Mouse (Mus musculus) cerebellum, adult 18-20 months (tissue): ENCODE results near the gene Kiss1r.

Source experiments
- DNase-seq, 2 experiments: peaks; one replicate each; pipeline ENCODE4 v3.0.0; 2021

Kiss1r gene

DNA sequence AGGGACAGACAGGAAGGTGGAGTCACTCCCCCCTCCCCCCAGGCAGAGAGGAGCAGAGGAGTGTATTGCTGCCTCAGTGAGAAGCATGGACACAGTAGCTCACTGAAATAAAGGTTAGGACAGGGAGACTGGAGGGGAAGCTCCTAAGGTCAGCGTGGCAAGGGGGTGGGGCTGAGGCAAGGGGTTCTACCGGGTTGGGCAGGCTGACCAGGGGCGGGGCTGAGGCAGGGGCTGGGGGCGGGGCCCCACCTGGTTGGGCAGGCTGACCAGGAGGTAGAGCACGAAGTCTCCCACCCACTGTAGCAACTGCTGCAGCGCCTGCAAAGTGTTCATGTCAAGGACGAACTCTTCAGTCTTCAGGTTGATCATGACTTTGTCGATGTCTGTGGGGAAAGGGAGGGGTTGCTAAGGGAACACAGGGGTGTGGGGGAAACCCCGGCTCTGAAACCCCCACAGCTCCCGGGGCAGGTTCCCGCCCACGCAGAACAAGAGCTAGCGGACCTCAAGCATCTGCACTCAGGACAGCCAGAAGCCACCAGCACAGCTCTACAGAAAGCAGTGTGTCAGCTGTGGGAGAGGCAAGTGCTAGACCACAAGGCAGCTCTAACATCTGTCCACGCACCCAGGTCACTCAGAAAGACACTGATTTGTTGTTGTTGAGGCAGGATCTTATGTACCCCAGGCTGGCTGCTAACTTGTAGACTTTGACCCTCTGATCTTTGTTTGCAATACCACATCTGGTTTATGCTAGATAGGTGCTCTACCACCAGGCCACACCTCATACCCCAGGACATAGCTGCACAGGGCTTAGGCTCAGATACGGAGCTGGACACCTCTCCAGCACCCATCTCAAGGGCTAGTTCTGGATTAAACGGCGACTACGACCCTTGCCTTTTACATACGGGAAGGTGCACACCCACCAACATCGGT lies 19.2 kb upstream of the Kiss1r start:
- no peak for DNase-seq

DNA sequence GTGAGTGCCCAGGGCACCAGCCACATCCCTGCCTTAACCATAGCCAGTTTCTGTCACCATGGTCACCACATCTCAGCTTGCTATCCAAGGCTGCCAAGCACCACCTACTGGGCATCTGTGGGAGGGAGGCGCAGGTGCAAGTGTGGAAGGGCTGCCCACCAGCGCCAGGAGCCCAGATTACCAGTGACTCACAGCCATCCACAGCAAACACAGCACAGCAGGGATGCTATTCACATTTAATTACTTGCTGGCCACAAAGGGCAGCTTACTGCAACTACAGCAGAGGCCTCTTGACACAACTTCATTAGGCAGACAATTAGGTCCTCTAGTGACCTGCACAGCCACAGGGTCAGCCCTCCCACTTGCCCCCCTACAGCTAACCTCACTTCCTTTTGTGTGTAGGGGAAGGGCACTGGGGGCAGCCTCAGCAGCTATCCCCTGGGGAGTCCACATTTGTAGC lies 15.8 kb upstream of the Kiss1r start:
- no peak for DNase-seq

DNA sequence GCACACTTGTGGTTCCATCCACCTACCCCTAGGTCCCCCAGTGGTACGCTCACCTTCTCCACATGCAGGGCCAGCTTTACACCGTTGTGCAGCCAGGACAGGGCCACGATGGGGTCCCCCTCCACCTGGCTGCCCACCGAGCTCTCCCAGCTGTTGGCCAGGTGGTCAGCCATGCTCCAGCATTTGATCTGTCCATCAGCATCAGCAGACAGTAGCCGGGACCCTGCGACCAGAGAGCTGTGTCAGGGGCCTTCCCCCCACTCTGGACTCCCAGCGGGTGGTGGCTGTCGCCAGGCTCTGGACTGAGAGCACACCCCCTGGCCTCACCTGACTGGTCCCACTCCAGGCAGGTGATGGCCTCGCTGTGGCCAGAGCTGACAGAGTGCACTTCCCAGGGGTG lies 10.1 kb upstream of the Kiss1r start:
- DNase-seq: no peak

DNA sequence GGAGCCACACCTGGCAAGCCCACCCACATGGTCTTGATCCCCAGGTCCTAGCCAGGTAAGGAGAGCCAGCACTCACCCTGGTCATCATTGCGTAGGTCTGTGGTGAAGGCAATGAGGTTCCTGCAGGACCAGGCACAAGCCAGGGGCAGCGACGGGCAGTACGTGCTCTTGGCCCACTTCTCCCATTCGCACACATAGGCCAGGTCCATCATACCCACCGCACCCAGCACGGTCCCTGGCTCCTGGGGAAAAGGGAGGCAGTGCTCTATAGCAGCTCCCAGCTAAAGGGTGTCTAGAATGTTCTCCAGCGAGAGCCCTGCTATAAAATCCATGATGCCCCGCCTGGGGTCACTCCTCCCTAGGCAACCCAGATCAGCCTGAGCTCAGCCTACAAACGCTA lies 9.4 kb upstream of the Kiss1r start:
- DNase-seq: no peak

DNA sequence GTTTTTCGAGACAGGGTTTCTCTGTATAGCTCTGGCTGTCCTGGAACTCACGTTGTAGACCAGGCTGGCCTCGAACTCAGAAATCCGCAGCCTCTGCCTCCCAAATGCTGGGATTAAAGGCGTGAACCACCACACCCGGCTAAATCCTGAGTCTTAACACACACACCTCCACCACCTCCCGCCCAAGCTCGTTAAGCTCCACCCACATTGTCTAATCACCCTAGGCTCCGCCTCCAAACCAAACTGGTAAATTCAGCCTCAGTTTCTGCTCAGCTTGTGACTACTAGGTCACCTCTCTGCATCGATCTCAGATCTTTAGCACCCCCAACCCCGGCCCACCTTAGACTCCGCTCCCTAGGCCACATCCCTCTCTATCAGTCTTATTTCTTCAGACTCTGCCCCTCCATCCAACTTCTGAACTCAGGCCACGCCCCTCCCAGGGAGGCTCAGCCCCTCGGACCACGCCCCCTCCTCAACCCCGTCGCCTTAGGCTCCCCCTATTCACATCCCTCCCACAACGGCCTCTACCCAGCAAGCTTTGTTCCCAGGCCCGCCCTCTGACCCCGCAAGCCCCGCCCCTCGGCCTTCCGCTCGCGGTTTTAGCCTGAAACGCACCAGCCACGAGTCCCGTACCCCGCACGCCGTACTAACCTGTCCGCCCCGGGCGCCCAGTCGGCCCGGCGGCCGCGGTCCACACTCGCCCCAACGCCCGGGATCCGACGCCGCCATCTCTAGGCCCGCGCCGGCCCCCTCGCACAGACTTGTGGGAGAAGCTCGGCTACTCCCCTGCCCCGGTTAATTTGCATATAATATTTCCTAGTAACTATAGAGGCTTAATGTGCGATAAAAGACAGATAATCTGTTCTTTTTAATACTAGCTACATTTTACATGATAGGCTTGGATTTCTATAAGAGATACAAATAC lies 8.3 kb upstream of the Kiss1r start, which contains the start of gene Med16:
Med16 (minus strand) TSS at position 757 of the 925 bp plus-strand sequence.
- peak; percentile 96 for DNase-seq

DNA sequence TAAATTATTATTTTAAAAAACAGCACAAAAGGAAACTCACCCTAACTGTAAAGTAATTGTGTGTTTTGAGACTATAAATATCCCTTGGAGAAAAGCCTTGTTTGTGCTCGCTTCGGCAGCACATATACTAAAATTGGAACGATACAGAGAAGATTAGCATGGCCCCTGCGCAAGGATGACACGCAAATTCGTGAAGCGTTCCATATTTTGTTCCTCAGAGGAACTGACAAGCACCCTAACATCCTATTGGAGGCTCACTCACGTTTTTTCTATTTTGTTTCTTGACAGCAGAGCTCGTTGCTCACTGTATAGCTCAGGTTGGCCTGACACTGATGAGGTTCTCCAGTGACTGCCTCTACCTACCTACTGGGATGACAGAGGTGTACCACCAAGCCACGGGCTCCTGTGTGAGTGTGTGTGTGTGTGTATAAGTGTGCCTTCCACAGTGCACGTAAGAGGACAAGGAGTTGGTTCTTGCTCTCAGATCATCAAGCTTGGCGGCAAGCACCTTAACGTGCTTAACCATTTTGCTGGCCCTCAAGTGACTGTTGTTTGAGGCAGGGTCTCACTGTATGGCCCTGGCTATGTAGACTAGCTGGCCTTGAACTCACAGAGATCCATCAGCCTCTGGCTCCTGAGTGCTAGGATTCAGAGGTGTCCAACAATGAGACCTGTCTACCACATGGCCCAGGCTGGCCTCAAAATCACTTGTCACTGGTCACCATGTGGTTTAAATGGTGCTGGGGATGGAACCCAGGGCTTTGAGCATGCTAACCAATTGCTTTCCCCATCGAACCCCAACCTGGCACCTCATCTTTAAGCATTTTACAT lies 7.5 kb upstream of the Kiss1r start:
- DNase-seq: peak; percentile 48 to 58

DNA sequence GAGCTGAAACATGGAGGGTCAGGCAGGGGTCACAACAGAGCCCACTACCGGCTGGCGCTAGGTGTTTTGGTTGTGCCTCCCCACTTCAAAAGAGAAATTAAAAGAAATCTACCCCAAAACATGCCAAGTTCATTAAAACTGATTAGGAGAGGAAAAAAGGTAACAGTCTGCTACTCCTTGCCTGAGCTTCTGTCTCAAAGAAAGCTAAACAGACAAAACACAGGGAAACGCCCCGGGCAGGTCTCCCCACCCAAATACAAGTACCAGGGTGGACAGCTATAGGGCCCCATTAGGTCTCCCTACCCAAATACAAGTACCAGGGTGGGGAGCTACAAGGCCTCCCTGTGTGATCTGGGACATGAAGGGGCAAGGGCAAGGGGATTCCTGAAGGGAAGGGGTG lies 6.2 kb upstream of the Kiss1r start, which contains the start of gene Gm26602:
Gm26602 (plus strand) TSS at position 301 of the 400 bp plus-strand sequence.
- DNase-seq: no peak

DNA sequence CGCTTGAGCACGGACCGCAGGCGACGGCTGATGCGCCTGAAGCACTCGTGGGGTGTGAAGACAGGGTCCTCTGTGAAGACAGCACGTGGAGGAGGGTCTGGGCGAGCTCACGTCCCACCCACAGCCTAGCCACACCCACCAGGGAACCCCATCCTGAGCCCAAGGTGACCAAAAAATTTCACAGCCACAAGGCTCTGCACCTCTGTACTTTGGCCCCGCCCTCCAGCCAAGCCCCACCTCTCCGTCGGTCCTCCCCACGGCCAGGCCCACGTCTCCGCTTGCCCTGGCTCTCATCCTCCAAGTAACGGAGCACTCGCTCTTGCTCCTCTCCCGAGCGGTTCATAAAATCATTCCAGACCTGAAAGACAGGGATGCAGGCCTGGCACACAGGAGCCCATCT lies 4.4 kb upstream of the Kiss1r start:
- no peak for DNase-seq

DNA sequence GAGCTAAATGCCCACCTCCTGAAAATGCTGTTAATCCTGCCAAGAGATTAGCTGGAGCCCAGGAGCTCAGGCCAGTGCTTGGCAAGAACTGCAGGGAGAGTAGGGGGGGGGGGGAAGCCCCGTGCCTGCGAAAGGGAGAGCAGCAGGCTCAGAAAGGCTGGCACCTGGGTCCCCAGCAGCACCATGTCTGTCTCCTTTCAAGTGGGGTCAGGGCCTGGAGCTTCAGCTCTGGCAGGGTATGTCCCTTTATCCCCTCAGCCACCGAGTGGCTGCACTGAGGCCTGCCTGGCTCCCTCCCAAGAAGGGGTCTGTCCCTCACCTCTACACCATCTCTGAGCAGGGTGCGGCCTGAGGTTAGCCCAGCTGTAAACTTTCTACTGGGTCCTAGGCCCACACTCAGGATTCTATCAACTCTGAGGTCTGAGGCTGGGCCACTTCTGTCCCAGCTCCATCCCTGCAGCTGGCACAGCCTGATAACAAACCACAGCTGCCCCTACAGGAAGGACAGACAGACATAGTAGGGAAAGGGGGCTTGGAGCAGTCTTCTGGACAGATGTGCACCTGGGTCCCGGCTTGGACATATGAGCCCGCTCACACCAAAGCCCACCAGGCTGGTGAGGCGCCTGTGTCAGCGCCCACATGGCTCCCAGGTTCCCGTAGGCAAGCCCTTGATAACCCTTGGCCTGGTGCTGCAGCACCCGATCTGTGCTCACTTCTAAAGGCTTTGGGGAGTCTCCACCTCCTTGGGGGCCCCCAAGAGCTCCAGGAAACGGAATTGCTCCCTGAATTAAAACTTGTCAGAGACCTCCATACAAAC lies 2.4 kb upstream of the Kiss1r start:
- DNase-seq: no peak

DNA sequence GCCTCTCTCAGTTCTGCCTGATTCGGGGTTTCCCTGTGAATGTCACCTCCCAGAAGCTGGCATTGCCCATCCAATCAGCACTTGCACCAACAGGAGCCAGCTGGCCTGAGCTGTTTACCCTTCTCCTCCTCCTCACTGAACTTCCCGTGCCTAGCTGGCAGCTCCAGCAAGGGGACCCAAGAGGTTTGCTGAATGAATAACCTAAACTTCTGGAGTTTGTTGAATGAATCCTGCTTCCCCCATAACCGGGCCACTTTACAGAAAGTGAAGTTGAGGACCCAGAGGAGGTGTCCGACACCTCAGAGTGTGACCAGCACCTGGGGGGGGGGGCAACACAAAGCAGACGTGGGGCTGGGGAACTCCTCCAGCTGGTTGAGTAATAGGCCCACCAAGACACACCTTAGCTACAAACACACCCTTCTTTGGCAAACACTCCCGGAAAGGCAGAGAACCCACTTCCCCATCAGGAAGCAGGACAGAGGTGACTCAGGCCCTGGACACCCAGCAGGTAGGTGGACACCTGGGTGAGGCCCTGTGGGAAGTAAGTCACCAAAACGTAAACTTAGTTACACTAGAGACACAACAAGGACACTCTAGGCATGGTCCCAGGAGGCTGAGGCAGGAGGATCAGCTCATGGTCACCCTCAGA lies 1.7 kb upstream of the Kiss1r start:
- DNase-seq: no peak

DNA sequence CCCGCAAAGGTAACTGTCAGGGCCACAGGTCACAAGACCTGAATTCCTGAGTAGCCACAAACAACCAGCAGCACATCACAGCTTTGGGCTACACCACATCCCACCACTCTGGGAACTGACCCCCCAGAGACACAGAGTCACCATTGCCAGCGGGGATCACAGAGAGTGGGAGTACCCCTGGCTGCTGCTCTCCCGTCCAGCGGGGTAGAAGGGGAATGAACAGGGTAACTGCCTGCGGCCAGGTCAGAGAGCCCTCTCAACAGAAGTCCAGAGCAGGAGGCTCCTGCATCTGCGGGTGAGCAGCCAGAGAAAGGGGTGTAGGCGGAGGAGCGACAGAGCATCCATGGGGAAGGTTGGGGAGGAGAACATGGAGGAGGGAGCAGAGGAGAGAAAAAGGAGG lies 690 bp upstream of the Kiss1r start:
- peak in 1 of 2 experiments; percentile 40 for DNase-seq

DNA sequence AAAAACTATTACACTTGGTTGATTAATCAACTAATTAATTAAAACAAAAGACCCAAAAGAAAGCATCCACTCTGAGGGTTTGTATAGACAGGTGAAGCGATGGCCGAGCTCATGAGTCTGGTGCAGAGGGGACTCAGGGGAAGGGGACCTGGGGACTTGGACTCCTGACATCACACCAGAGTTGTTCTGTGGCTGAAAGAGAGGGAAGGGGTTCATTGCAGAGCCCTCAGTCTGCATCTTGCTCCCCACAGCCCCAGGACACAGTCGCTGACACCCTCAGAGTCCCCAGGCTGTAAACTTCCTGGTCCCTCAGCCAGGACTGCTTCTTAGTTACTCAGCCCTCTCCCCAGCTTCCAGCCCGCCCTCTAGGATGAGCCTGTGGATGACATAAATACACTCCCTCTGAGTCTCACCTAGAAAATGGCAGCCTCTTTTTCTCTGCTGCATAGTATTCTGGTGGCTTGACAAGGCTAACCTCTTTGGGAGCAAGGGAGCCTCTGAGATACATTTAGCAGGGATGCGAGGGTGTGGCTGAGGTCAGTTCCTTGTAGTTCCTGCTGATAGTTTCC lies 845 bp downstream of the Kiss1r start:
- DNase-seq: no peak

DNA sequence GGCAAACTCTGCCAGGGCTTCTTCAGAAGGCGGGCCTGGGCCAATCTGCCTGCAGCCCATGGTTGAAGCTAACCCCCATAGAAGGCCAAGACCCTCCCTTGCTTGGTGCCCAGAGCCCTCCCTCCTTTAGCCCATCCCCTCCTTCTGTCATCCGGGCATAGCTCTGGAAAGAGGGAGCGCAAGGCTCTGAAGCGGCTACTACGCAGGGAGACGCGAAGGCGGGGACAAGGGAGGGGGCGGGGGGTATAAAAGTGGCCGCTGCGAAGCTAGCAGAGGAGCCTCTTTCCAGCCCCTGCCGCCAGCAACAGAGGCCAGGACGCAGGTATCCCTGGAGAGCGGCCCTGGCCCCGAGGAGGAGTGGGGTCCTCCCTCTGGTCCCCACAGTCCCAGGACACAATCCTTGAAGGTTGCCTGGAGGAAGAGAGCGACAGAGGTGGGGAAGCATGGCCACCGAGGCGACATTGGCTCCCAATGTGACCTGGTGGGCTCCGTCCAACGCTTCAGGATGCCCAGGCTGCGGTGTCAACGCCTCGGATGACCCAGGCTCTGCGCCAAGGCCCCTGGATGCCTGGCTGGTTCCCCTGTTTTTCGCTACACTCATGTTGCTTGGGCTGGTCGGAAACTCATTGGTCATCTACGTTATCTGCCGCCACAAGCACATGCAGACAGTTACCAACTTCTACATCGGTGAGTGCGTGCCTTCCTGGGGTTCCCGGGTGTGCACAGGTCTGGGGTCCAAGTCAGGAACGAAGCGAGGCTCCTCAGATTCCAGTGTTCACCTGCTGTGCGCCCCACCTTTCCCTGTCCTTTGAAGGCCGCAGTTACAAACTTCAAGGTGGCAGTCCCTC lies 1.7 kb downstream of the Kiss1r start:
- DNase-seq: peak; percentile 54 to 56

DNA sequence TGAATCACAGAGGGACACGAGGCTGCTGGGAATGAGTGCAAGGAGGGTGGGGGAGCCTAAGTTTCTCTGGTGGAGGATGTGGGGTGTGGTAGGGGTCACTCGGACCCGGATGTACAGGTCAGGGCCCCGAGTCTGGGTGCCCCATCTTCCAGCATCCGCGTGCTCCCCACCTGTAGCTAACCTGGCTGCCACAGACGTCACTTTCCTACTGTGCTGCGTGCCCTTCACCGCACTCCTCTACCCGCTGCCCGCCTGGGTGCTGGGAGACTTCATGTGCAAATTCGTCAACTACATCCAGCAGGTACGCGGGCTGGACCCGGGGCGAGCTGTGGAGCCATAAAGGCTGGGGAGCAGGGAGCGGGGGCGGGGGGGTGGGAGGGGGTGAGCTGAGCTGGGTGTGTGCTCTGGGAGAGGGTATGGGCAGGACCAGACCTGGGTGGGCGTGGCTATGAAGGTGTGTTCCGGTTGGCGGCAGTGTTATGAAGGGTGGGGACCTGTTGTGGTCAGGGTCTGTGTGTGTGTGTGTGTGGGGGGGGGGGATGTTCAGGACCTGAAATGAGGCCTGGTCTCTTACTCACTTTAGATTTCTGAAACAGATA lies 2.6 kb downstream of the Kiss1r start:
- DNase-seq: no peak

DNA sequence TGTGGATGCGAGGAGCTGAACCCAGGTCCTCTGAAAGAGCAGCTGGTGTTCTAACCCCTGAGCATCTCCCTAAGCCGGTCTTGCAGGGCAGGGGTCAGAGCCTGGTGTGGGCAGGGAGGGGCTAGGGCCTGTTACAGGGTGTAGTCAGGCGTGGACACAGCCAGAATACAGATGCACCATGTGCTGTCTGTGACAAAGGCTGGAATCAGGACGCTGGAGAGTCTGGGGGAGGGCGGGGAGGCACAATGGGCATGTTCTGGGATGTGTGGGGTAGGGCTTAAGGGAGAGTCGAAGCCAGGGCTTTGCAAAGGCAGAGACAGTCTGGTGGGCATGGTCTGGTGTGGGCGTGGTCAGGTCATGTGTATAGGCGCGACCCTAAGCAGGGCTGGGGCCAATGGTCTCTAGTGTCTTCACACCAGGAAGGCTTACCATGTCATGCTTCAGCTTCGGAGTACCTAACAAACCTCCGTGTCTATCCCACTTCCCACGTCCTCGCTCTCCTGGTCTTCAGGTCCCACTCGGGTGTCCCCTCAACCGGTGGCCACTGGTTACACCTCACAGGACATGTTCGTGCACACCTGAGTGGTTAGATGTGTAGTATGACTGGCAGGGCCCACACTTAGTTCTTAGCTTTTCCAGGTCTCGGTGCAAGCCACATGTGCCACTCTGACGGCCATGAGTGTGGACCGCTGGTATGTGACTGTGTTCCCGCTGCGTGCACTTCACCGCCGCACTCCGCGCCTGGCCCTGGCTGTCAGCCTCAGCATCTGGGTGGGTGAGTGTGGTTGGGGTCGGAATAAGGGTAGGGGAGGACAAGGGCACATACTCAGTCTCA lies 3.5 kb downstream of the Kiss1r start:
- no peak for DNase-seq

DNA sequence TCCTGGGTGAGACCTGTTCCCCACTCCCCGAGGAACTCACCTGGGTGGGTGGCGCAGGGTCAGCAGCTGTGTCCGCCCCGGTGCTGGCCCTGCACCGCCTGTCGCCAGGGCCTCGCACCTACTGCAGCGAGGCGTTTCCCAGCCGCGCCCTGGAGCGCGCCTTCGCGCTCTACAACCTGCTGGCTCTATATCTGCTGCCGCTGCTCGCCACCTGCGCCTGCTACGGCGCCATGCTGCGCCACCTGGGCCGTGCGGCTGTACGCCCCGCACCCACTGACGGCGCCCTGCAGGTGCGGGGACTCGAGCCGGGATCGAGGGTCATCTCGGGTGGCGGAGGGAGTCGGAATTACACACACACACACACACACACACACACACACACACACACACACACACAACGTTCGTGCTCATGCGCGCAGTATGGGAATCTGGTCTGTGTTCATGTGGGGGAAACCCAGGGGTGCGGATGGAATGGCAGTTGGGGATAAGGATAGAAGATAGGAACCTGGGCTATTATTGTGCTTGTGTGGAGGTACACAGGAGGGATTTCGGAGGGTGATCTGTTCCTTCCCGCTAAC lies 4.3 kb downstream of the Kiss1r start, which contains the start of gene R3hdm4:
R3hdm4 (minus strand) TSS at position 251 of the 578 bp plus-strand sequence.
- peak in 1 of 2 experiments; percentile 50 for DNase-seq

DNA sequence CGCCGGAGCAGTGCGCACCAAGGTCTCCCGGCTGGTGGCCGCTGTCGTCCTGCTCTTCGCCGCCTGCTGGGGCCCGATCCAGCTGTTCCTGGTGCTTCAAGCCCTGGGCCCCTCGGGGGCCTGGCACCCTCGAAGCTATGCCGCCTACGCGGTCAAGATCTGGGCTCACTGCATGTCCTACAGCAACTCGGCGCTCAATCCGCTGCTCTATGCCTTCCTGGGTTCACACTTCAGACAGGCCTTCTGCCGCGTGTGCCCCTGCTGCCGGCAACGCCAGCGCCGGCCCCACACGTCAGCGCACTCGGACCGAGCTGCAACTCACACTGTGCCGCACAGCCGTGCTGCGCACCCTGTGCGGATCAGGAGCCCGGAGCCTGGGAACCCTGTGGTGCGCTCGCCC lies 4.8 kb downstream of the Kiss1r start:
- peak in 1 of 2 experiments; percentile 56 for DNase-seq
